Mouse (Mus musculus): ENCODE results near the gene H6pd. TPM values are rescaled to one million over a fixed set of nuclear protein-coding genes. Genes with fewer than 3 reads are reported as not detected.

Gene H6pd
- polyA plus RNA-seq, 1 experiment from 2014 or later = 2.5 TPM

DNA sequence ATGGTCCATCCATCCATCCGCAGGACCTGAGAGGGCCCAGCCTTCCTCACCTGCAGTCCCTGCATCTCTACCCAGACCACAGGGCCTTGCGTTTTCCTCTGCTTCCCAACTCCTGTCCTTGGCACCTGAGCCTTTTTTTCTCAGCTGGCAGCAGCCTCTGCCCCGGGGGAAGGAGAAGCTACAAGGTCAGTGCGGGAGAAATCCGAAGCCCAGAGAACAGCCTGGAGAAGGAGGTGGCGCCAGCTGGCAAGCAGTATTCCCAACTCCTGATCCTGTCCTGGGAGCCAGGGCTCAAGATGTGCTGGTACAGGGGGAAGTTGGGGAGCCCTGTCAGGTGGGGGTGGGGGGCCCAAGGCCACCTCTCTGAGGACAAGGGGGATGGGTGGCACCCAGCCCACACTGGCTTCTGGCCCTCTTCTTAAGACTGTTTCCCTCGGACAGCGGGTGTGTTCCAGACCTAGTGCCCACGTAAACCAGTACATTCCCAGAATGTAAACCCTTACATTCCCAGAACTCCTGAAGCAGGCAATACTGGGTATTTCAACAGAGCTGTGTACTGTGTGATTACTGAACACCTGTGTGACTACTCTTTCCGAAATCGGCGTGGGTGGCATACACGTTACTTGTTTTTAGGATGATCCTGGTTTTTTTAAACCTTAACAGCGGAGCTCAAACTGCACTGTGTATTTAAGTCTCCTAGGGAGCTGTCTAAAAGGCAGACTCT lies 9.9 kb downstream of the H6pd start:
- H3K4me3 ChIP-seq (ENCODE audit: low read depth, low read length) = no peak overlapping the region
- H3K4me2 ChIP-seq (ENCODE audit: low read depth, low read length, severe bottlenecking) = no peak overlapping the region
- WGBS = 84% methylated on average over 14 of the region's 14 CpGs
- H3K36me3 ChIP-seq (ENCODE audit: control insufficient read depth, insufficient read depth, low read length) = no peaks in the 10 kb centered on the region
- H3K9ac ChIP-seq (ENCODE audit: low read length) = no peak overlapping the region
- H3K27me3 ChIP-seq (ENCODE audit: control insufficient read depth, insufficient read depth, low read length) = no peaks in the 10 kb centered on the region
- H3K4me1 ChIP-seq (replicated peaks; ENCODE audit: control insufficient read depth, insufficient read depth, low read length) = no peaks in the 10 kb centered on the region
- no peaks in the 10 kb centered on the region for H3K9me3 ChIP-seq (ENCODE audit: control insufficient read depth, low read length)
- no peak for ATAC-seq (replicated peaks; ENCODE audit: low FRiP score)
- no peak for DNase-seq (ENCODE audit: low spot score)
- H3K27ac ChIP-seq (ENCODE audit: low read depth, low read length) = no peak overlapping the region

DNA sequence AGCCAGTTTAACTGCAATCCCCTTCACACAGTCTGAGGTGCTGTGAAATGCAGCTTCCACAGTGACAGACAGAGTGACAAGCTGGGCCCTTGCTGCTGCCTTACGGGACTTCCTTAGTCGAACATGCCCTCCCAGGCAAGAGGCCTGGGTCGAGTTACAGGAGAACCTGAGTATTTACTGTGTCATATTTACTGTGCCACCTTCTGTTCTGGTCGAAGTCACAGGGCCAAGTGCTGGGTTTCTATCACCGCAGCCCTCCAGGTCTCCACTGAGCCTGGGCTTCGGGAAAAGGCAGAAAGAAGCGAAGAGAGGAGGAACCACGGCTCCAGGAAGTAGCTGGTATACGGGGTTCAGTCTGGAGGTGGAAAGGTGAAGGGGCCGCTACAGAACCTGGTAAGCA lies 10.8 kb downstream of the H6pd start:
- DNase-seq (ENCODE audit: low spot score) = no peak
- Histone ChIP-seq H3K9me3 (ENCODE audit: control insufficient read depth, low read length) (no peaks in the 10 kb centered on the region), H3K9ac (ENCODE audit: low read length) (no peak overlapping the region), H3K27ac (ENCODE audit: low read depth, low read length) (no peak overlapping the region), H3K4me2 (ENCODE audit: low read depth, low read length, severe bottlenecking) (no peak overlapping the region), H3K4me1 (replicated peaks; ENCODE audit: control insufficient read depth, insufficient read depth, low read length) (no peaks in the 10 kb centered on the region), H3K4me3 (ENCODE audit: low read depth, low read length) (no peak overlapping the region), H3K27me3 (ENCODE audit: control insufficient read depth, insufficient read depth, low read length) (no peaks in the 10 kb centered on the region), H3K36me3 (ENCODE audit: control insufficient read depth, insufficient read depth, low read length) (no peaks in the 10 kb centered on the region)
- ATAC-seq (replicated peaks; ENCODE audit: low FRiP score) = no peak
- 80% methylated on average over 10 of the region's 10 CpGs for WGBS

DNA sequence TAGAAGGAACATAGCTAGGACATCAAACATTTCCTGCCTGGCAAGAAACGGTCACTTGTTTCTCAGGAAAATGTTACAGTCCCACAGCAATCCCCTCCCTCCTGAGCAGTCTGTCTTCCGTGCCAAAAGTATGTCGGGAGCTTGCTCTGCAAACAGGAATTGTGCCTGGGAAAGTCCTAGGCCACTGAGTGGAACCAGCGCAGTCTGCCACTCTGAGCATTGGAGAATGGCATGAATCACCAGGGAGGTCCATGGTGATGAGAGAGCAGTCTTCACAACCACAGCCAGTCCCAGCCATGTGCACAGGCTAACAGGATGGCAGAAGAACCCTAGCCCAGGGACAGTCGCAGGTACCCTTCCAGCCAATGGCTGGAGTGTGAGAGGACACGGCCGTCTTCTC lies 12.4 kb downstream of the H6pd start:
- H3K4me3 ChIP-seq (ENCODE audit: low read depth, low read length) = no peak overlapping the region
- ATAC-seq (replicated peaks; ENCODE audit: low FRiP score) = no peak
- H3K4me2 ChIP-seq (ENCODE audit: low read depth, low read length, severe bottlenecking) = no peak overlapping the region
- 86% methylated on average over 7 of the region's 7 CpGs for WGBS
- H3K36me3 ChIP-seq (ENCODE audit: control insufficient read depth, insufficient read depth, low read length) = no peaks in the 10 kb centered on the region
- H3K4me1 ChIP-seq (replicated peaks; ENCODE audit: control insufficient read depth, insufficient read depth, low read length) = no peaks in the 10 kb centered on the region
- no peak overlapping the region for H3K9ac ChIP-seq (ENCODE audit: low read length)
- H3K27me3 ChIP-seq (ENCODE audit: control insufficient read depth, insufficient read depth, low read length) = no peaks in the 10 kb centered on the region; the same call in 1 of the 2 replicates
- no peaks in the 10 kb centered on the region for H3K9me3 ChIP-seq (ENCODE audit: control insufficient read depth, low read length)
- H3K27ac ChIP-seq (ENCODE audit: low read depth, low read length) = no peak overlapping the region
- no peak for DNase-seq (ENCODE audit: low spot score)

DNA sequence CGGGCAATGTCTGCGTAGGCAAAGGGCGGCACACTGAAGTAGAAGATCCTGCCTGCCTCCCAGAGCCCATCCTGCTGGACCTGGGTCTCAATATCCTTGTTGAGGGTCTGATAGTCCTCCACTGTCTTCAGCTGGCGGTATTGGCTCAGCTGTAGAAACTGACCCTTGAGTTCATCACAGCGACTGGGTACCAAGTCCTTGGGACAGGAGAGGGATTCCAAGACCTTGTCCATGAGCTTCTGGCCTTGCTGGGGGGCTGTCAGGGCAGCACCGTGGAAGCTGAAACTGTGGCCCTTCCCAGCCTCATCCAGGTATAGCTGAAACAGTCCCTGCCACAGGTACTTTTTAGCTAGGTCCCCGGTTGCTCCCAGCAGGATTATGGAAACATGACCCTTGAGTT lies 12.9 kb downstream of the H6pd start:
- WGBS = 90% methylated on average over 7 of the region's 7 CpGs

DNA sequence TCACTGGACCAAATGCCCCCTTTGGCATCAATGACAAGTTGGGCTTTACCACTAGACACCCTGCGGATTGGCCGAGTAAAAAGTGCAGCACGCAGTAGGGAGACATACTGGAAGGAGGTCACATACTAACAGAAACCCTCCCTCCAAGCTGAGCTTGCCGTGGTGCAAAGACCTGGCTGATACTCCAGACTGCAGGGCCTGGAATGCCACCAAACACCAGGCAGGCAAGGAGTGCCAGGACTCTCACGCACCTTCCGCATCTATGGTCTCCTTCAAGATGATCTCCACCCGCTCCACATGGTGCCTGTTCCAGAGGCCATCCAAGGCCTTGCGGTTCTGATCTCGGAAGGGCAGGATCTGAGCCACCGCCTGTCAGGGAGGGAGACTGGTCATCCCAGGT lies 14.6 kb downstream of the H6pd start:
- H3K27me3 ChIP-seq (ENCODE audit: control insufficient read depth, insufficient read depth, low read length) = no peaks in the 10 kb centered on the region; the same call in none of the 2 replicates
- ATAC-seq (replicated peaks; ENCODE audit: low FRiP score) = no peak

More for the DNA sequence above, 12.9 kb downstream of the H6pd start:
- Histone ChIP-seq H3K36me3 (ENCODE audit: control insufficient read depth, insufficient read depth, low read length) (no peaks in the 10 kb centered on the region), H3K9me3 (ENCODE audit: control insufficient read depth, low read length) (no peaks in the 10 kb centered on the region), H3K4me1 (replicated peaks; ENCODE audit: control insufficient read depth, insufficient read depth, low read length) (0 out of 2 replicates have a peak, but pooled peaks cover 3% of the 10 kb centered on the region), H3K4me3 (ENCODE audit: low read depth, low read length) (no peak overlapping the region), H3K4me2 (ENCODE audit: low read depth, low read length, severe bottlenecking) (no peak overlapping the region), H3K27me3 (ENCODE audit: control insufficient read depth, insufficient read depth, low read length) (no peaks in the 10 kb centered on the region; the same call in 1 of the 2 replicates), H3K9ac (ENCODE audit: low read length) (no peak overlapping the region), H3K27ac (ENCODE audit: low read depth, low read length) (no peak overlapping the region)
- ATAC-seq (replicated peaks; ENCODE audit: low FRiP score) = no peak
- no peak for DNase-seq (ENCODE audit: low spot score)

DNA sequence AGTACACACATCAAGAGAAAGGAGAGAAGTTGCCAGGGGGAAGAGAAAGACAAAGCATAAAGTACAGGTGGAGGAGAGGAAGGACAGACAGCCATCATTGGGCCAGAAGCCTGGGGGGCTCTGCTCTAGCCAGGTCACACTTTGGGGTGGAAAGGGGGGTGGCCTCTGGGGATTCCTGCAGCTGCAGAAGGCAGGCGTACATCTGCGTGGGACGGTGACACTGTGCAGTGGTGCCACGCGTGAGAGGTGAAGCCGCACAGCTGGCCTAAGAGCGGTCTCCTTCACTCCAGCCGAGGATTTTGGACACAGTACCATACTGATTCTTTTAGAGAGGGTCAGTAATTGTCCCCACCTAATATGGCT lies 16.2 kb downstream of the H6pd start:
- WGBS = 95% methylated on average over 8 of the region's 8 CpGs
- Histone ChIP-seq H3K4me1 (replicated peaks; ENCODE audit: control insufficient read depth, insufficient read depth, low read length) (peaks cover 15% of the 10 kb centered on the region), H3K9ac (ENCODE audit: low read length) (no peak overlapping the region), H3K4me3 (ENCODE audit: low read depth, low read length) (no peak overlapping the region), H3K9me3 (ENCODE audit: control insufficient read depth, low read length) (no peaks in the 10 kb centered on the region), H3K4me2 (ENCODE audit: low read depth, low read length, severe bottlenecking) (no peak overlapping the region), H3K27ac (ENCODE audit: low read depth, low read length) (no peak overlapping the region), H3K36me3 (ENCODE audit: control insufficient read depth, insufficient read depth, low read length) (no peaks in the 10 kb centered on the region), H3K27me3 (ENCODE audit: control insufficient read depth, insufficient read depth, low read length) (no peaks in the 10 kb centered on the region; the same call in none of the 2 replicates)
- no peak for ATAC-seq (replicated peaks; ENCODE audit: low FRiP score)
- DNase-seq (ENCODE audit: low spot score) = no peak

More for the DNA sequence above, 14.6 kb downstream of the H6pd start:
- Histone ChIP-seq H3K9ac (ENCODE audit: low read length) (no peak overlapping the region), H3K27ac (ENCODE audit: low read depth, low read length) (no peak overlapping the region), H3K4me1 (replicated peaks; ENCODE audit: control insufficient read depth, insufficient read depth, low read length) (peaks cover 12% of the 10 kb centered on the region), H3K4me2 (ENCODE audit: low read depth, low read length, severe bottlenecking) (no peak overlapping the region), H3K36me3 (ENCODE audit: control insufficient read depth, insufficient read depth, low read length) (no peaks in the 10 kb centered on the region), H3K4me3 (ENCODE audit: low read depth, low read length) (no peak overlapping the region), H3K9me3 (ENCODE audit: control insufficient read depth, low read length) (no peaks in the 10 kb centered on the region)
- WGBS = 92% methylated on average over 10 of the region's 10 CpGs
- no peak for DNase-seq (ENCODE audit: low spot score)

DNA sequence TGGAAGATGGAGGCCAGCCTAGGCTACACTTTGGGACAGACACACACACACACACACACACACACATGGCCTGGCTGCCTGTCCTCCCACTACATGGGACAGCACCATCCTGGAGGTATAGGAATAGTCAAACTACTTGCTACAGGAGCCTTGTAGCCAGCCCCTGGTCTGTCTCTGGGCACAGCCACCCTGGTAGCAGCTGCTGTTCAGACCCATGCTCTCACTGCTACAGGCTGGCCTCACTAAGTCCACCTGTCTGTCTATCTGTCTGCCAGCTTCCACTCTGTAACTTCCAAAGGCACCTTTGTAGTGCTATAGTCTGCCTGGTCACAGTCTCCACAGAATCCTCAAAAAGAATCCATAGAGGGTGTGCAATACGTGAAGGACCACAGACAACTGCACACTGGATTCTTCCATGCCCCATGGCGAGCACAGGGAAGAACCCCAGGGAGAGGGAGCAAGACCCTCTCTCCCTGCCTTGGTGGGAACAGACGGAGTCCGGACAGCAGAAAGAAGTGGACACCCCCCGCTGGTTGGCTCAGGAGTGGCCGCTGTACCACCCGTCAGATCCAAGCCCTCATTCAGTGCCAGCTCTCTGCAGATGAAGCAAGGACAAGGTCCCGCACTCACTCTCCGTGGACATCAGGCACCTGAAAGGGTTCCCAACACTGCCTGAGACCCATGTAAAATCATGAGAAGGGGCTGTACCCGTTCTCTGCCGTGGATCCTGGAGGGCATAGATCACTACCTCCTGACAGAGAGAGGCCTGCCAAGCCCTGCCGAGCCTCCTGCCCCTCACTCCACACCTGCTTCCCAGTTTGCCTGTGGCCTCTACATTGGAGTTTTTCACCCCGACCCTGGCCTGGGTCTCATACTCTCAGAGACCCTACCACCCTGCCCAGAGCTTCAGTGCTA lies 16.8 kb downstream of the H6pd start:
- Histone ChIP-seq H3K4me3 (ENCODE audit: low read depth, low read length) (no peak overlapping the region), H3K27ac (ENCODE audit: low read depth, low read length) (no peak overlapping the region), H3K9me3 (ENCODE audit: control insufficient read depth, low read length) (no peaks in the 10 kb centered on the region), H3K4me2 (ENCODE audit: low read depth, low read length, severe bottlenecking) (no peak overlapping the region), H3K4me1 (replicated peaks; ENCODE audit: control insufficient read depth, insufficient read depth, low read length) (peaks cover 15% of the 10 kb centered on the region), H3K9ac (ENCODE audit: low read length) (no peak overlapping the region), H3K36me3 (ENCODE audit: control insufficient read depth, insufficient read depth, low read length) (no peaks in the 10 kb centered on the region), H3K27me3 (ENCODE audit: control insufficient read depth, insufficient read depth, low read length) (no peaks in the 10 kb centered on the region; the same call in none of the 2 replicates)
- DNase-seq (ENCODE audit: low spot score) (no peak), ATAC-seq (replicated peaks; ENCODE audit: low FRiP score) (no peak)
- WGBS = 75% methylated on average over 13 of the region's 13 CpGs

DNA sequence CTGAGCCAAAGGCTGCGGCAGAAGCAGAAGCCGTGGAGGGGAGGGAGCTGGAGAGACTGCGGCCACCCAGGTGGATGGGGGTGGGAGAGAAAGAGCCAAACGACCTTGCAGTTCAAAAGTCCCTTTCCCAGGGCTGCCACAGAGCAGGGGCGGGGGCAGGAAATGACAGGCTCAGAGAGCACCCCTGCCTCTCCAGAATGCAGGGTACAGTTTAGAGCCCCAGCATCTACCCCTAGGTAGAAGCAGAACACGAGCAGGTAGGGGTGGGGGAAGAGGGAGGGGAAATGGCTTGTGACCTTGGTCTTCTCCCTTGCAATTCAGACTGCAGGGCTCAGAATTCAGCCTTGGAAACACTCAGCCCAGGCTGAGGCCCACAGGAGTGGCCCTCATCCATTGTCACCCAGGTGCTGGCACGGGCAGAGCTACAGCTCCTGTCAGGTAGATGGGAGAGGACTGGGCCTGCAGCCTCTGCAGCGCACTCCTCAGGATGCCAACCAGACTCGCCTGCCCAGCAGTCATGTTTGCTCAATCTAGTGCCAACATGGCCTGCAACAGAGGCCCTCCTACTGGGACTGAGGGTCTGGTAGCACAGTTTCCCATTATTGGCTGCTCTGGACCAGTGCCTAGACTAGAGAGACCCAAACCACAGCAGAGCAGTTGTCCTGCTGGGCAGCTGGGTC lies 17.7 kb downstream of the H6pd start:
- H3K27ac ChIP-seq (ENCODE audit: low read depth, low read length) = no peak overlapping the region
- no peak overlapping the region for H3K4me2 ChIP-seq (ENCODE audit: low read depth, low read length, severe bottlenecking)
- H3K36me3 ChIP-seq (ENCODE audit: control insufficient read depth, insufficient read depth, low read length) = no peaks in the 10 kb centered on the region
- ATAC-seq (replicated peaks; ENCODE audit: low FRiP score) (no peak), DNase-seq (ENCODE audit: low spot score) (no peak)
- peaks cover 15% of the 10 kb centered on the region for H3K4me1 ChIP-seq (replicated peaks; ENCODE audit: control insufficient read depth, insufficient read depth, low read length)
- no peak overlapping the region for H3K4me3 ChIP-seq (ENCODE audit: low read depth, low read length)
- WGBS = 27% methylated on average over 9 of the region's 9 CpGs
- no peaks in the 10 kb centered on the region for H3K9me3 ChIP-seq (ENCODE audit: control insufficient read depth, low read length)
- H3K9ac ChIP-seq (ENCODE audit: low read length) = peak overlapping the region; percentile 32
- H3K27me3 ChIP-seq (ENCODE audit: control insufficient read depth, insufficient read depth, low read length) = no peaks in the 10 kb centered on the region; the same call in none of the 2 replicates
